Mouse (Mus musculus): ENCODE measurements around the gene Ppp1r3a. TPM values are rescaled to one million over a fixed set of nuclear protein-coding genes. Genes with fewer than 3 reads are reported as not detected.

Ppp1r3a gene
- total RNA-seq, 2 experiments from 2014 or later = not detected

Other genes starting within 250 kb of the Ppp1r3a start
- not detected in 2 replicates for gene Foxp2, start 146.1 kb upstream of the Ppp1r3a start, total RNA-seq (2015)
- gene Foxp2, start 146.1 kb upstream of the Ppp1r3a start, total RNA-seq (2017) = not detected in 2 replicates

Data from megakaryocyte, adult 5-6 weeks (primary cell).